Mouse (Mus musculus): Measurements from ENCODE around the gene C77080. TPM values are rescaled to one million over a fixed set of nuclear protein-coding genes. Genes with fewer than 3 reads are reported as not detected.

The C77080 gene
- polyA plus RNA-seq, 1 experiment from 2014 or later = 8.2 TPM

GRCm38 (mm10) chr4:129248243-129248767 lies 12.9 kb downstream of the C77080 start:
- H3K4me3 ChIP-seq (replicated peaks; ENCODE audit: low read length) = peak overlapping the region; percentile 74
- WGBS = 2% methylated on average over 51 of the region's 74 CpGs
- H3K9ac ChIP-seq (ENCODE audit: low read length) = peak overlapping the region; percentile 93
- H3K27me3 ChIP-seq (ENCODE audit: control insufficient read depth, insufficient read depth, low read length) = no peaks in the 10 kb centered on the region
- no peaks in the 10 kb centered on the region for H3K36me3 ChIP-seq (ENCODE audit: control insufficient read depth, insufficient read depth, low read length)
- H3K9me3 ChIP-seq (replicated peaks; ENCODE audit: control insufficient read depth, low read length) = no peaks in the 10 kb centered on the region
- ATAC-seq (ENCODE audit: insufficient read depth, low FRiP score) = no peak
- H3K27ac ChIP-seq (ENCODE audit: low read length) = peak overlapping the region; percentile 94
- peak overlapping the region; percentile 93 for H3K4me2 ChIP-seq (ENCODE audit: low read depth, low read length)
- H3K4me1 ChIP-seq (ENCODE audit: control insufficient read depth, insufficient read depth, low read length) = peaks cover 25% of the 10 kb centered on the region

GRCm38 (mm10) chr4:129247381-129248242 lies 13.6 kb downstream of the C77080 start:
- Histone ChIP-seq H3K4me3 (replicated peaks; ENCODE audit: low read length) (peak overlapping the region; percentile 74), H3K9ac (ENCODE audit: low read length) (peak overlapping the region; percentile 93), H3K36me3 (ENCODE audit: control insufficient read depth, insufficient read depth, low read length) (no peaks in the 10 kb centered on the region), H3K4me2 (ENCODE audit: low read depth, low read length) (peak overlapping the region; percentile 93), H3K27me3 (ENCODE audit: control insufficient read depth, insufficient read depth, low read length) (no peaks in the 10 kb centered on the region), H3K27ac (ENCODE audit: low read length) (peak overlapping the region; percentile 94), H3K9me3 (replicated peaks; ENCODE audit: control insufficient read depth, low read length) (no peaks in the 10 kb centered on the region), H3K4me1 (ENCODE audit: control insufficient read depth, insufficient read depth, low read length) (peaks cover 28% of the 10 kb centered on the region)
- WGBS = 9% methylated on average over 24 of the region's 24 CpGs
- ATAC-seq (ENCODE audit: insufficient read depth, low FRiP score) = 0 out of 2 replicates have a peak, but pooled peaks have one; percentile 10

GRCm38 (mm10) chr4:129246360-129247301 lies 14.6 kb downstream of the C77080 start:
- Histone ChIP-seq H3K27me3 (ENCODE audit: control insufficient read depth, insufficient read depth, low read length) (no peaks in the 10 kb centered on the region), H3K36me3 (ENCODE audit: control insufficient read depth, insufficient read depth, low read length) (no peaks in the 10 kb centered on the region), H3K4me2 (ENCODE audit: low read depth, low read length) (peak overlapping the region; percentile 93), H3K9me3 (replicated peaks; ENCODE audit: control insufficient read depth, low read length) (no peaks in the 10 kb centered on the region), H3K4me1 (ENCODE audit: control insufficient read depth, insufficient read depth, low read length) (peaks cover 34% of the 10 kb centered on the region), H3K27ac (ENCODE audit: low read length) (peak overlapping the region; percentile 68), H3K9ac (ENCODE audit: low read length) (peak overlapping the region; percentile 93), H3K4me3 (replicated peaks; ENCODE audit: low read length) (peak overlapping the region; percentile 74)
- no peak for ATAC-seq (ENCODE audit: insufficient read depth, low FRiP score)
- WGBS = 39% methylated on average over 15 of the region's 15 CpGs

GRCm38 (mm10) chr4:129244802-129245201 lies 16.4 kb downstream of the C77080 start:
- H3K4me1 ChIP-seq (ENCODE audit: control insufficient read depth, insufficient read depth, low read length) = peaks cover 30% of the 10 kb centered on the region
- peak overlapping the region; percentile 45; the same call in 1 of the 2 replicates for H3K9ac ChIP-seq (ENCODE audit: low read length)
- 31% methylated on average over 4 of the region's 4 CpGs for WGBS
- H3K27ac ChIP-seq (ENCODE audit: low read length) = peak overlapping the region; percentile 78
- no peaks in the 10 kb centered on the region for H3K9me3 ChIP-seq (replicated peaks; ENCODE audit: control insufficient read depth, low read length)
- no peak overlapping the region for H3K4me3 ChIP-seq (replicated peaks; ENCODE audit: low read length)
- H3K4me2 ChIP-seq (ENCODE audit: low read depth, low read length) = peak overlapping the region; percentile 93
- ATAC-seq (ENCODE audit: insufficient read depth, low FRiP score) = 0 out of 2 replicates have a peak, but pooled peaks have one; percentile 18
- H3K36me3 ChIP-seq (ENCODE audit: control insufficient read depth, insufficient read depth, low read length) = no peaks in the 10 kb centered on the region
- no peaks in the 10 kb centered on the region for H3K27me3 ChIP-seq (ENCODE audit: control insufficient read depth, insufficient read depth, low read length)

GRCm38 (mm10) chr4:129242761-129243160 lies 18.4 kb downstream of the C77080 start:
- peak overlapping the region; percentile 64 for H3K27ac ChIP-seq (ENCODE audit: low read length)
- no peaks in the 10 kb centered on the region for H3K27me3 ChIP-seq (ENCODE audit: control insufficient read depth, insufficient read depth, low read length)
- ATAC-seq (ENCODE audit: insufficient read depth, low FRiP score) = no peak
- peaks cover 45% of the 10 kb centered on the region for H3K4me1 ChIP-seq (ENCODE audit: control insufficient read depth, insufficient read depth, low read length)
- 0 out of 2 replicates have a peak overlapping the region, but pooled peaks have one; percentile 19 for H3K9ac ChIP-seq (ENCODE audit: low read length)
- H3K4me3 ChIP-seq (replicated peaks; ENCODE audit: low read length) = no peak overlapping the region
- H3K9me3 ChIP-seq (replicated peaks; ENCODE audit: control insufficient read depth, low read length) = no peaks in the 10 kb centered on the region
- WGBS = 51% methylated on average over 4 of the region's 4 CpGs
- H3K4me2 ChIP-seq (ENCODE audit: low read depth, low read length) = no peak overlapping the region
- no peaks in the 10 kb centered on the region for H3K36me3 ChIP-seq (ENCODE audit: control insufficient read depth, insufficient read depth, low read length)

- H3K4me2 ChIP-seq (ENCODE audit: low read depth, low read length) = no peak overlapping the region
- peak overlapping the region; percentile 64 for H3K27ac ChIP-seq (ENCODE audit: low read length)
- H3K36me3 ChIP-seq (ENCODE audit: control insufficient read depth, insufficient read depth, low read length) = no peaks in the 10 kb centered on the region
- no peak overlapping the region for H3K4me3 ChIP-seq (replicated peaks; ENCODE audit: low read length)
- H3K27me3 ChIP-seq (ENCODE audit: control insufficient read depth, insufficient read depth, low read length) = no peaks in the 10 kb centered on the region
- ATAC-seq (ENCODE audit: insufficient read depth, low FRiP score) = no peak
- peaks cover 50% of the 10 kb centered on the region for H3K4me1 ChIP-seq (ENCODE audit: control insufficient read depth, insufficient read depth, low read length)
- H3K9me3 ChIP-seq (replicated peaks; ENCODE audit: control insufficient read depth, low read length) = no peaks in the 10 kb centered on the region
- H3K9ac ChIP-seq (ENCODE audit: low read length) = peak overlapping the region; percentile 19; the same call in 1 of the 2 replicates
- WGBS = 39% methylated on average over 4 of the region's 4 CpGs
Observed at GRCm38 (mm10) chr4:129242327-129242726, 18.9 kb downstream of the C77080 start.

GRCm38 (mm10) chr4:129241898-129242297 lies 19.3 kb downstream of the C77080 start:
- Histone ChIP-seq H3K27ac (ENCODE audit: low read length) (peak overlapping the region; percentile 64; the same call in 1 of the 2 replicates), H3K9ac (ENCODE audit: low read length) (no peak overlapping the region; the same call in 1 of the 2 replicates), H3K9me3 (replicated peaks; ENCODE audit: control insufficient read depth, low read length) (no peaks in the 10 kb centered on the region), H3K4me2 (ENCODE audit: low read depth, low read length) (no peak overlapping the region), H3K27me3 (ENCODE audit: control insufficient read depth, insufficient read depth, low read length) (no peaks in the 10 kb centered on the region), H3K4me3 (replicated peaks; ENCODE audit: low read length) (no peak overlapping the region), H3K36me3 (ENCODE audit: control insufficient read depth, insufficient read depth, low read length) (no peaks in the 10 kb centered on the region), H3K4me1 (ENCODE audit: control insufficient read depth, insufficient read depth, low read length) (peaks cover 52% of the 10 kb centered on the region)
- ATAC-seq (ENCODE audit: insufficient read depth, low FRiP score) = no peak
- 35% methylated on average over 7 of the region's 7 CpGs for WGBS

- Histone ChIP-seq H3K4me3 (replicated peaks; ENCODE audit: low read length) (peak overlapping the region; percentile 62), H3K27me3 (ENCODE audit: control insufficient read depth, insufficient read depth, low read length) (no peaks in the 10 kb centered on the region), H3K27ac (ENCODE audit: low read length) (peak overlapping the region; percentile 89), H3K4me1 (ENCODE audit: control insufficient read depth, insufficient read depth, low read length) (peaks cover 60% of the 10 kb centered on the region), H3K9ac (ENCODE audit: low read length) (peak overlapping the region; percentile 74), H3K36me3 (ENCODE audit: control insufficient read depth, insufficient read depth, low read length) (no peaks in the 10 kb centered on the region), H3K4me2 (ENCODE audit: low read depth, low read length) (peak overlapping the region; percentile 76), H3K9me3 (replicated peaks; ENCODE audit: control insufficient read depth, low read length) (no peaks in the 10 kb centered on the region)
- peak; percentile 92 for ATAC-seq (ENCODE audit: insufficient read depth, low FRiP score)
- 0% methylated on average over 29 of the region's 29 CpGs for WGBS
Observed at GRCm38 (mm10) chr4:129239075-129239474, 22.1 kb downstream of the C77080 start.

All from stomach, embryonic 16.5 days (tissue).